Mouse (Mus musculus): ENCODE data around the gene Srpk3. TPM values are rescaled to one million over a fixed set of nuclear protein-coding genes. Genes with fewer than 3 reads are reported as not detected.

Gene Srpk3
- total RNA-seq, 2 experiments from 2014 or later = 2.7 to 6.3 TPM

GRCm38 (mm10) chrX:73798502-73798901 lies 24.3 kb downstream of the Srpk3 start:
- peak in 1 of 2 experiments; percentile 58 for DNase-seq (ENCODE audit: low spot score in 2 of 2)

- DNase-seq (ENCODE audit: low spot score in 2 of 2) = no peak
Observed at GRCm38 (mm10) chrX:73805814-73806213, 31.6 kb downstream of the Srpk3 start.

- DNase-seq (ENCODE audit: low spot score in 2 of 2) = no peak
Observed at GRCm38 (mm10) chrX:73815072-73815471, 40.9 kb downstream of the Srpk3 start.

GRCm38 (mm10) chrX:73816596-73817314 lies 42.5 kb downstream of the Srpk3 start:
- no peak for DNase-seq (ENCODE audit: low spot score in 2 of 2)

GRCm38 (mm10) chrX:73823747-73824146 lies 49.5 kb downstream of the Srpk3 start:
- DNase-seq (ENCODE audit: low spot score in 2 of 2) = no peak

- DNase-seq (ENCODE audit: low spot score in 2 of 2) = peak; percentile 32 to 62
Observed at GRCm38 (mm10) chrX:73824185-73825151, 50.3 kb downstream of the Srpk3 start, which contains the start of gene Pdzd4. Gene Pdzd4 (minus strand): TSS chrX:73824969.

Other genes starting within 250 kb of the Srpk3 start
- gene Dusp9, start 135.0 kb upstream of the Srpk3 start, total RNA-seq (2021) = under 1 TPM; 0.23 to 0.30 TPM
- 100 to 1,000 TPM; 107 to 135 TPM for gene Pnck, start 114.3 kb upstream of the Srpk3 start, total RNA-seq (2021)
- 100 to 1,000 TPM in 1 of 2 experiments, 10 to 100 TPM in 1; 89.6 to 102 TPM for gene Slc6a8, start 101.3 kb upstream of the Srpk3 start, total RNA-seq (2021)
- 10 to 100 TPM; 75.8 to 79.1 TPM for gene Bcap31, start 58.2 kb upstream of the Srpk3 start, total RNA-seq (2021)
- gene Abcd1, start 57.8 kb upstream of the Srpk3 start, total RNA-seq (2021) = 10 to 100 TPM; 11.6 to 12.8 TPM
- 10 to 100 TPM; 11.7 to 12.2 TPM for gene Plxnb3, start 17.3 kb upstream of the Srpk3 start, total RNA-seq (2021)
- gene Idh3g, start 12.5 kb downstream of the Srpk3 start, total RNA-seq (2021) = 100 to 1,000 TPM; 194 to 204 TPM
- 10 to 100 TPM; 87.4 to 87.6 TPM for gene Ssr4, start 12.6 kb downstream of the Srpk3 start, total RNA-seq (2021)
- 100 to 1,000 TPM in 1 of 2 experiments, 10 to 100 TPM in 1; 95.8 to 104 TPM for gene Pdzd4, start 50.6 kb downstream of the Srpk3 start, total RNA-seq (2021)
- not detected for gene Avpr2, start 117.7 kb downstream of the Srpk3 start, total RNA-seq (2021)
- gene L1cam, start 121.7 kb downstream of the Srpk3 start, total RNA-seq (2021) = 100 to 1,000 TPM; 118 to 119 TPM
- gene Arhgap4, start 147.5 kb downstream of the Srpk3 start, total RNA-seq (2021) = 1 to 10 TPM; 4.3 to 4.4 TPM
- 10 to 100 TPM; 57.7 to 61.3 TPM for gene Naa10, start 147.5 kb downstream of the Srpk3 start, total RNA-seq (2021)
- 1 to 10 TPM; 5.4 to 5.5 TPM for gene Renbp, start 156.4 kb downstream of the Srpk3 start, total RNA-seq (2021)
- 10 to 100 TPM; 71.8 to 73.2 TPM for gene Hcfc1, start 192.0 kb downstream of the Srpk3 start, total RNA-seq (2021)
- gene Irak1, start 249.5 kb downstream of the Srpk3 start, total RNA-seq (2021) = 10 to 100 TPM; 50.1 to 55.4 TPM